Mouse (Mus musculus) neural tube, embryonic 13.5 days (tissue): ENCODE measurements around the gene Fxyd3. TPM values are rescaled to one million over a fixed set of nuclear protein-coding genes. Genes with fewer than 3 reads are reported as not detected.

ENCODE experiments used
- ATAC-seq: fragments of 200-750 bp; cut with Nextera tagmentation; 2 replicates; pipeline ENCODE4 v1.8.0; 2017; ENCODE audit warnings: low read depth, mild to moderate bottlenecking, moderate TSS enrichment, moderate library complexity
- H3K27ac ChIP-seq: fragments of 300-500 bp; sonication (generic); replicated peaks from 2 replicates; pipeline ENCODE4 v1.5.1; 2015; ENCODE audit warnings: moderate library complexity, mild to moderate bottlenecking, inconsistent platforms
- H3K27me3 ChIP-seq: fragments of 300-500 bp; sonication (generic); 2 replicates; pipeline ENCODE4 v1.6.1; 2015; ENCODE audit warnings: mild to moderate bottlenecking, inconsistent platforms
- H3K36me3 ChIP-seq: fragments of 300-500 bp; sonication (generic); 2 replicates; pipeline ENCODE4 v1.6.1; 2015; ENCODE audit warnings: mild to moderate bottlenecking, inconsistent platforms
- H3K4me1 ChIP-seq: fragments of 300-500 bp; sonication (generic); replicated peaks from 2 replicates; pipeline ENCODE4 v1.6.1; 2015; ENCODE audit warnings: inconsistent platforms
- H3K4me2 ChIP-seq: fragments of 300-500 bp; sonication (generic); 2 replicates; pipeline ENCODE4 v1.6.1; 2015; ENCODE audit warnings: inconsistent platforms, mild to moderate bottlenecking, moderate library complexity
- H3K4me3 ChIP-seq: fragments of 300-500 bp; sonication (generic); 2 replicates; pipeline ENCODE4 v1.5.1; 2015; ENCODE audit warnings: mild to moderate bottlenecking, inconsistent platforms
- H3K9ac ChIP-seq: fragments of 300-500 bp; sonication (generic); 2 replicates; pipeline ENCODE4 v1.6.1; 2015; ENCODE audit warnings: moderate library complexity, mild to moderate bottlenecking, inconsistent platforms
- H3K9me3 ChIP-seq: fragments of 300-500 bp; sonication (generic); 2 replicates; pipeline ENCODE4 v1.6.1; 2016; ENCODE audit warnings: inconsistent platforms
- WGBS: fragments of 180-500 bp; shearing (Covaris S2); methylation state at CpG from one replicate; pipeline ENCODE4 v1.1.7; 2015; 5-methylcytosine and 5-hydroxymethylcytosine counted together
- polyA plus RNA-seq: library from polyadenylated mRNA; unstranded; fragments of >200 nt; fragmentation: Nextera tagmentation; extraction: Ambion mirVana; gene quantifications from 2 replicates; pipeline ENCODE4 v1.2.1, GENCODE M21; 2015

Fxyd3 gene
- polyA plus RNA-seq, 1 experiment from 2014 or later, result 2.5 TPM

- H3K27me3 ChIP-seq, result no peaks in the 10 kb centered on the region
- H3K4me1 ChIP-seq, result no peaks in the 10 kb centered on the region; the same call in 1 of the 2 replicates
- no peak overlapping the region for H3K9ac ChIP-seq
- WGBS, result 88% methylated on average over 12 of the region's 12 CpGs
- no peak for ATAC-seq
- H3K9me3 ChIP-seq, result no peaks in the 10 kb centered on the region
- H3K27ac ChIP-seq, result no peak overlapping the region
- no peak overlapping the region for H3K4me2 ChIP-seq
- H3K4me3 ChIP-seq, result no peak overlapping the region
- no peaks in the 10 kb centered on the region for H3K36me3 ChIP-seq
These were observed 13.4 kb downstream of the Fxyd3 start for GRCm38 (mm10) chr7:31063074-31063560.

DNA sequence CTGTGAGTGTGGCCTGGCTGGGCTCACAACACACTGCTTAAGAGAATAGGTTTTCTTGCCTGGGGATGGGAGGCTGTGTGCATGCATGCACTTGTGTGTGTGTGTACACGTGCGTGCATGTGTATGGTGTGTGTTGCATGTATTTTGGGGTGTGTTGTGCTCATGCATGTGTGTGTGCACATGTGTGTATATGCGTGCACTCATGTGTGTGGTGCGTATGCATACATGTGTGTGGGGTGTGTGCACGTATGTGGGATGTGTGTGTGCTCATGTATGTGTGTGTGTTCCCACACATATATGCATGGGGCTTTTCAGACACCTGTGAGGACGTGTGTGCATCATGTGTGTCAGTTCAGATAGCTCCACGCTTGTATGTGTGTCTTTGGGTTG lies 15.9 kb downstream of the Fxyd3 start:
- Histone ChIP-seq H3K4me2 (peak overlapping the region; percentile 33), H3K4me3 (no peak overlapping the region), H3K27me3 (no peaks in the 10 kb centered on the region), H3K27ac (no peak overlapping the region), H3K36me3 (no peaks in the 10 kb centered on the region), H3K4me1 (no peaks in the 10 kb centered on the region; the same call in 1 of the 2 replicates), H3K9me3 (no peaks in the 10 kb centered on the region), H3K9ac (no peak overlapping the region)
- no peak for ATAC-seq
- 85% methylated on average over 7 of the region's 7 CpGs for WGBS

GRCm38 (mm10) chr7:31059919-31060620 lies 16.4 kb downstream of the Fxyd3 start:
- Histone ChIP-seq H3K27ac (peak overlapping the region; percentile 56; the same call in 1 of the 2 replicates), H3K36me3 (no peaks in the 10 kb centered on the region), H3K27me3 (peaks cover 2% of the 10 kb centered on the region; the same call in 1 of the 2 replicates), H3K4me2 (peak overlapping the region; percentile 33), H3K4me3 (no peak overlapping the region), H3K4me1 (peaks cover 5% of the 10 kb centered on the region), H3K9me3 (no peaks in the 10 kb centered on the region), H3K9ac (peak overlapping the region; percentile 49)
- ATAC-seq, result no peak
- WGBS, result 67% methylated on average over 11 of the region's 11 CpGs

DNA sequence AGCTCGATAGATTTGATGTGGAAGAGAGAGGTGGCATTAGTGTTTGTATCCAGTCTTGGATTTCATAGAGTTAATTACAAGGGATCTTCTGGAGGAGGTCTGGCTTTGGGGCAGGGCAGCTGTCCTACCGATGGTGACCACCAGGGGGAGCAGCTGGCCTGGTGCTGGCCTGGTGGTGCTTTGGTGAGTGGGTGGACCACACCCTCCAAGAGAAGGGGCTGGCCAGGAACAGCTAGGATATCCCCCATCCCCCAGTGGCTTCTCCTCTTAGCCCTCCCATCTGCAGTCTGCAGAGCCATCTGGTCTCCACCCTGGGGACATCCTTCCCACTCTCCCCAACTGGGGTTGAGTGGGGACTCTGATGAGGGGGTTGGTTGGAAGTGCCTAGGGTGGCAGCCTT lies 17.4 kb downstream of the Fxyd3 start, which contains the start of gene Lgi4:
TSS of gene Lgi4 (plus strand) at position 235 of the 400 bp plus-strand sequence.
- H3K4me3 ChIP-seq, result no peak within 1 kb of the TSS
- H3K27ac ChIP-seq, result peak within 1 kb of the TSS; percentile 56; the same call in 1 of the 2 replicates
- peak within 1 kb of the TSS; percentile 33 for H3K4me2 ChIP-seq
- peaks cover 14% of the 10 kb centered on the region for H3K4me1 ChIP-seq
- no peaks in the 10 kb centered on the region for H3K36me3 ChIP-seq
- no peaks in the 10 kb centered on the region for H3K9me3 ChIP-seq
- peak within 1 kb of the TSS; percentile 49 for H3K9ac ChIP-seq
- ATAC-seq, result peak; percentile 59
- H3K27me3 ChIP-seq, result peaks cover 12% of the 10 kb centered on the region
- 4% methylated on average over 2 of the region's 2 CpGs for WGBS

- Histone ChIP-seq H3K36me3 (no peaks in the 10 kb centered on the region), H3K9me3 (no peaks in the 10 kb centered on the region), H3K27ac (no peak overlapping the region), H3K4me3 (no peak overlapping the region), H3K27me3 (peaks cover 21% of the 10 kb centered on the region), H3K9ac (no peak overlapping the region), H3K4me2 (no peak overlapping the region), H3K4me1 (peaks cover 18% of the 10 kb centered on the region)
- ATAC-seq, result no peak
- WGBS, result 87% methylated on average over 6 of the region's 6 CpGs
These were observed 18.3 kb downstream of the Fxyd3 start for GRCm38 (mm10) chr7:31058211-31058610.

- WGBS, result 70% methylated on average over 5 of the region's 5 CpGs
- H3K4me2 ChIP-seq, result no peak overlapping the region
- H3K4me1 ChIP-seq, result peaks cover 21% of the 10 kb centered on the region
- no peak overlapping the region for H3K9ac ChIP-seq
- no peak overlapping the region for H3K4me3 ChIP-seq
- H3K9me3 ChIP-seq, result no peaks in the 10 kb centered on the region
- H3K36me3 ChIP-seq, result no peaks in the 10 kb centered on the region
- H3K27ac ChIP-seq, result no peak overlapping the region
- H3K27me3 ChIP-seq, result peaks cover 25% of the 10 kb centered on the region
- ATAC-seq, result no peak
These were observed 18.8 kb downstream of the Fxyd3 start for GRCm38 (mm10) chr7:31057730-31058129.

GRCm38 (mm10) chr7:31057071-31057470 lies 19.4 kb downstream of the Fxyd3 start, which contains the start of gene Fxyd1:
TSS of gene Fxyd1 (minus strand) at chr7:31057199.
- Histone ChIP-seq H3K27ac (no peak within 1 kb of the TSS), H3K36me3 (no peaks in the 10 kb centered on the region), H3K4me3 (no peak within 1 kb of the TSS), H3K9me3 (no peaks in the 10 kb centered on the region), H3K4me2 (no peak within 1 kb of the TSS), H3K27me3 (peaks cover 32% of the 10 kb centered on the region), H3K9ac (no peak within 1 kb of the TSS), H3K4me1 (peaks cover 28% of the 10 kb centered on the region)
- WGBS, result 78% methylated on average over 2 of the region's 2 CpGs
- ATAC-seq, result no peak

- Histone ChIP-seq H3K27ac (no peak overlapping the region), H3K9ac (no peak overlapping the region), H3K4me1 (peaks cover 34% of the 10 kb centered on the region), H3K36me3 (no peaks in the 10 kb centered on the region), H3K4me3 (no peak overlapping the region), H3K4me2 (no peak overlapping the region), H3K9me3 (no peaks in the 10 kb centered on the region), H3K27me3 (peaks cover 38% of the 10 kb centered on the region)
- 74% methylated on average over 7 of the region's 7 CpGs for WGBS
- no peak for ATAC-seq
These were observed 20.1 kb downstream of the Fxyd3 start for GRCm38 (mm10) chr7:31056448-31056847.

DNA sequence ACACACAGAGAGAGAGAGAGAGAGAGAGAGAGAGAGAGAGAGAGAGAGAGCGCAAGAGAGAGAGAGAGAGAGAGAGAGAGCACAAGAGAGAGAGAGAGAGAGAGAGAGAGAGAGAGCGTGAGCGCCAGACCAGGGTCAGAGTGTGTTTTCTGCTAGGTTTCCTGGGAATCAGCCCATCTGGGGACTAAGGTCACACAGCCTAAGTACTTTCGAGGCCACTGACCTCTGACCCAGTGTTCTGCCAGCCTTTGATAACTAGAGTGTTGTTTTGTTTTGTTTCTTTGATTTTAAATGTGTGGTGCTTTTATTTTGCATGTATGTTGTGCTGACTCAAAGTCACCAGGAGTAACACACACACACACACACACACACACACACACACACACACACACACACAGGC lies 20.6 kb downstream of the Fxyd3 start:
- WGBS, result 32% methylated on average over 3 of the region's 4 CpGs

DNA sequence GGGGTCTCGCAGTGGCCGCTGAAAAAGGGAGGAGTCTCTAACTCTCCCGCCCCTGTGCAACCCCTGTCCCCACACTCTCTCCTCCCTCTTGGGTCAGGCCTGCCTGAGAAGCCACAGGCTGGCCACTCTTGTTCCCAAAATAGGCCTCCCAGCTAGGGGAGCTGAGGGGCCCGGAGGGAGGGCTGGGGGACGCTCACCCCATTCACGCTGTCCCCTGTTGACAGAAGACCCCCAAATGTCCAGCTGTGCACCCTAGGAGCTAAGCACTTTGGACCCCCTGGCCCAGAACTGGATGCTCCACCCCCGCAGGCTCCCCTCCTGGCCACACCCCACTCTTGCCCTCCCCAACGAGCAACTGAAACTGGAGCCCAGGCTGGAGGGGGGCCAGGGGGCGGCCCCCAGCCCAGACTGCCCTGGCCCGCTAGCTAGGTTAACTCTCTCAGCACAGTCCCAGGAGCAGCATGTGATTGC lies 21.1 kb downstream of the Fxyd3 start:
- Histone ChIP-seq H3K36me3 (no peaks in the 10 kb centered on the region), H3K4me3 (no peak overlapping the region), H3K9ac (0 out of 2 replicates have a peak overlapping the region, but pooled peaks have one; percentile 12), H3K27me3 (peaks cover 49% of the 10 kb centered on the region), H3K9me3 (no peaks in the 10 kb centered on the region), H3K4me1 (peaks cover 44% of the 10 kb centered on the region), H3K4me2 (peak overlapping the region; percentile 63), H3K27ac (peak overlapping the region; percentile 28; the same call in 1 of the 2 replicates)
- no peak for ATAC-seq
- WGBS, result 7% methylated on average over 10 of the region's 10 CpGs

More for the DNA sequence above, 20.6 kb downstream of the Fxyd3 start:
- Histone ChIP-seq H3K27me3 (peaks cover 44% of the 10 kb centered on the region), H3K4me2 (no peak overlapping the region), H3K9me3 (no peaks in the 10 kb centered on the region), H3K4me1 (peaks cover 40% of the 10 kb centered on the region), H3K27ac (no peak overlapping the region), H3K4me3 (no peak overlapping the region), H3K9ac (no peak overlapping the region), H3K36me3 (no peaks in the 10 kb centered on the region)
- ATAC-seq, result no peak

GRCm38 (mm10) chr7:31054661-31055320 lies 21.7 kb downstream of the Fxyd3 start:
- peaks cover 54% of the 10 kb centered on the region for H3K27me3 ChIP-seq
- peaks cover 50% of the 10 kb centered on the region for H3K4me1 ChIP-seq
- peak overlapping the region; percentile 34; the same call in 1 of the 2 replicates for H3K9ac ChIP-seq
- ATAC-seq, result no peak
- WGBS, result 46% methylated on average over 11 of the region's 11 CpGs
- no peak overlapping the region for H3K4me3 ChIP-seq
- H3K27ac ChIP-seq, result peak overlapping the region; percentile 7; the same call in 1 of the 2 replicates
- H3K4me2 ChIP-seq, result peak overlapping the region; percentile 63
- H3K9me3 ChIP-seq, result no peaks in the 10 kb centered on the region
- H3K36me3 ChIP-seq, result no peaks in the 10 kb centered on the region

DNA sequence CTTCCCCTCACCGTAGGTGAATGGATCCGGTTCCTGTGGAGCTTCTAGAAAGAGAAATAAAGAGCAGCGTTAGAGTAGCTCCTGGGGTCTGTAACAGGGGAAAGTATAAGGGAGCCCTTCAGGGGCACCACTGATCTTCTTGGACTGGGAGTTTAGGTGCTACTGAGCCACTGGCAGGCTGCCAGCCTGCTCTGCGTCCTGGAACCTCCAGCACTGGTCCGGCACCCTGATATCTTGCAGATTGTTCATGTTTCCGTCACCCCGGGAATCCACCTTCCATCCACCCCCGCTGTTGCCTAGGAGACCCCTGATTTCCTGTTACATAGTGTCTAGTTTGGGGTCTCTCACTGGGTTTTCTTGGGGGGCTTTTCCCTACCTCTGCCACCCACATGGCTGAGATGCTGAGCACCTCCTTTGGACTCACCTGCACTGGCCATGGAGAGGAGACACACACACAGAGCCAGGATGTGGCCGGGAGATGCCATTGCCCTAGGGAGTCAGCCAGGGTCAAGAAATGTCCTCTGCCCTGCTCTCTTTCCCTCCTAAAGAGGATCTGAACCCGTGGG lies 22.5 kb downstream of the Fxyd3 start:
- no peak overlapping the region for H3K27ac ChIP-seq
- H3K27me3 ChIP-seq, result peaks cover 61% of the 10 kb centered on the region
- WGBS, result 38% methylated on average over 10 of the region's 10 CpGs
- no peak overlapping the region for H3K9ac ChIP-seq
- ATAC-seq, result no peak
- no peak overlapping the region for H3K4me3 ChIP-seq
- peak overlapping the region; percentile 63 for H3K4me2 ChIP-seq
- H3K36me3 ChIP-seq, result no peaks in the 10 kb centered on the region
- no peaks in the 10 kb centered on the region for H3K9me3 ChIP-seq
- peaks cover 58% of the 10 kb centered on the region for H3K4me1 ChIP-seq
